Mouse (Mus musculus) embryonic stem cell, embryonic (primary cell): ENCODE results near the gene Tab1.

Experiments used
- CTCF ChIA-PET, 4 experiments: fragments of 300-600 bp in 2 of 4; fragments of 350-600 bp in 2 of 4; sonication (Branson Sonifier 250); formaldehyde crosslinking; loops; one replicate each; lab custom pipeline; 2022; ENCODE audit warnings: inconsistent platforms in 2 of 4; lab: Charles Lee
- POLR2A ChIA-PET, 4 experiments: fragments of 300-600 bp in 2 of 4; fragments of 350-600 bp in 2 of 4; sonication (Branson Sonifier 250); formaldehyde crosslinking; loops; one replicate each; lab custom pipeline; 2022; ENCODE audit warnings: antibody characterized with exemption in 4 of 4, inconsistent platforms in 1 of 4; lab: Charles Lee

The Tab1 gene

DNA sequence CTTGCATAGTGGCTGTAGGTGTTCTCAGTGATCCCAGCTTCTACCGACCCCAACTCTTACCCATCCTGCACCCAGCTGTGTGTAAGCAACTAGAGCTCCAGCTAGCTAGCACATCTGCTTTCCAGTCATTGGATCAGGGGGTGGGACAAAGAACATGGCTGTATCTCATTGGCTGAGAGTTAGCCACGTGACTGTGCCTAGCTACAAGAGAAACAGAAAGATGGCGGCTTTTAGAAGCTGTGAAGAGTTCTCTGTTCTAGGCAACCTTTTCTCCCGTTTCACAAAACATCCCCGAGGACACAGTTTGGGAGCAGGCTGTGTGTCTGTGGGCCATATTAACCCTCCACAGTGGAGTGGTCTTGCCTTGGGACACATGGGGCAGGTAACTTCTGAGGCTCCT lies 17.7 kb upstream of the Tab1 start:
- CTCF ChIA-PET = interaction anchor here in 3 of 4 experiments (0.6 to 3.6 kb wide), 17 partner anchors 8 to 586 kb away, joined by 3 to 23 read pairs (median 4); partner anchors contain the start of genes Mief1 (in 1 of the 3), Syngr1 (in 1 of the 3) and Tab1 (in 1 of the 3)
- POLR2A ChIA-PET = interaction anchor here (0.5 to 33.8 kb wide), 72 partner anchors 8 to 425 kb away, joined by 3 to 1070 read pairs (median 4); partner anchors contain the start of genes Rpl3 (in 4 of the 4), Atf4 (in 3 of the 4), Syngr1 (in 3 of the 4) and Tab1 (in 3 of the 4)

DNA sequence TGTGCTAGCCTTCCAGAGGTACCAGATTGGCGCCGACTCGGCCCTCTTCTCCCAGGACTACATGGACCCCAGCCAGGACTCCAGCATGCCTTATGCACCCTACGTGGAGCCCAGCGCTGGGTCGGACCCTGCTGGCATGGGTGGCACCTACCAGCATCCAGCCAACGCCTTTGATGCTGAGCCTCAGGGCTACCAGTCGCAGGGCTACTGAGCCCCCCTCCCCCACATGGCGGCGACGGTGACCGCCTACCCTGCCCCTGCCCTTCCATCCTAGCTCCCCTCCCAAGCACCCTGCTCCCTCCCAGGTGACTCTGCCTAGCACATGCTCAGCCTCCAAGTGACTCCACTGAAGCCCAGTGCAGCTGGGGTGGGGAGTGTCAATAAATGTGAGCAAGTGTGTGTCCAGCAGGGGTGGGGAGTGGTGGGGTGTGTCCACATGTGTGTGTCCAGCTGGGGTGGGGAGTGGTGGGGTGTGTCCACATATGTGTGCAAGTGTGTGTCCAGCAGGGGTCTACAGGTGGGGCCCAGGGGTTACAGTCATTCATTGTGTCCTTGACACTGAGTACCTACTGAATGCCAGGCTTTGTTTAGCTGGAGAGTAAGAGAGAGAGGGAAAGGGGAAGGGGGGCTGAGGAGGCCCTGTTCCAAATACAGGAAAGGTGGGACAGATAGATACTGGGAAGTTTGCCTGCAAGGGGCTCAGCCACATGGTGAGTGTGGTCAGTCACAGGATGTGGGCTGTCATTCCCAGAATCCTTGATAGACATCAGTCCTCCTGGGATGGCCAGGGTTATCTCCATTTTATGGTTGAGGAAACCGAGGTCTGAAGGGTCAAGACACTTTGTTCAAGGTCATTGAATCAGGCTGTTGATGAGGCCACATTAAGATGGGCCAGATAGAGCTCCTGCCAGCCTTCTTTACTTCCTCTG lies 16.8 kb upstream of the Tab1 start:
- ChIA-PET CTCF (interaction anchor here in 3 of 4 experiments (0.6 to 3.6 kb wide), 12 partner anchors 8 to 264 kb away, joined by 3 to 23 read pairs (median 4); partner anchors contain the start of genes Mief1 (in 1 of the 3), Syngr1 (in 1 of the 3) and Tab1 (in 1 of the 3)), POLR2A (interaction anchor here (0.6 to 33.8 kb wide), 59 partner anchors 9 to 425 kb away, joined by 3 to 1070 read pairs (median 5); partner anchors contain the start of genes Rpl3 (in 4 of the 4), Atf4 (in 3 of the 4), Syngr1 (in 3 of the 4) and Tab1 (in 3 of the 4))

DNA sequence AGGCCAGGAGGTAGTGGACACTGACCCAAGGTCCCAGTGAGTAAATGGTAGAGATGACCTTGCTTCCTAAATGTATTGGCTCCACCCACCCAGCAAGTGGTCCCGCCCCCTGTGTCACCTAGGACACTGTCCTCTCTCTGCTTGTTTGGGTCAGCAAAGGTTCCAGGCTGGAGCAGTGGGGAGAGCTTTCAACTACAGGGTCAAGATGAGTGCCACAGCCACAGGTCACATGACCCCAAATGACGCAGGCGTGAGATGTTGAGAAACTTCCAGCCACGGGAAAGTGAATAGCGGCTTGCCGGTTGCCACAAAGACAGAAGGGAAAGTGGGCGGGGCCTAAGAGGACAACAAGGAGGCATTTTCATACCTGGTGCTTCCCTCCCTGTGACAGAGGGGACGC lies 15.8 kb upstream of the Tab1 start:
- ChIA-PET CTCF (interaction anchor here in 3 of 4 experiments (0.6 to 3.6 kb wide), 5 partner anchors 8 to 79 kb away, joined by 3 to 23 read pairs (median 3); no protein-coding TSS in a partner anchor), POLR2A (interaction anchor here in 3 of 4 experiments (0.5 to 33.8 kb wide), 35 partner anchors 8 to 594 kb away, joined by 3 to 1070 read pairs (median 5); partner anchors contain the start of genes Tab1 (in 3 of the 3), Atf4 (in 2 of the 3), Rpl3 (in 2 of the 3) and Syngr1 (in 2 of the 3))

DNA sequence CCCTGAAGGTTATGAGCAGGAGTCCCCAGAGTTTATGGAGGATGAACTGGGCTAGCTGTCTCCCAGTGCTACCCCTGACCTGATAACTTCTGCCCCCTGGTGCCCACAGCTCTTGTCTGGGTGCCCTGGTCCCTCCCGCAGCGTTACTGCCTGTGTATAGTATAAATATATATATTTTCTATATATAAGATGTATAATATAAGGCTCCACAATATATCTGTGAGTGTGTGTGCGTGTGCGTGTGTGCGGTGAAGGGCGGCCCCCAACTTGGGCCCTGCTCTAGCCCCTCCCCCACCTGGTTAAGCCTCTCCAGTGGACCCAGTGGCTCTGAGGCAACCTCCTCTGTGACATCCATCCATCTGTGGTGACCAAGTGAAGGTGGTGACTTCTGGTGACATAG lies 13.9 kb upstream of the Tab1 start:
- ChIA-PET POLR2A (interaction anchor here in 3 of 4 experiments (0.6 to 33.8 kb wide), 14 partner anchors 8 to 183 kb away, joined by 3 to 1070 read pairs (median 6); partner anchors contain the start of genes Atf4 (in 2 of the 3), Tab1 (in 2 of the 3), Rpl3 (in 1 of the 3) and Syngr1 (in 1 of the 3)), CTCF (interaction anchor here in 2 of 4 experiments (0.5 to 1.4 kb wide), 4 partner anchors 10 to 30 kb away, joined by 3 to 5 read pairs (median 4); no protein-coding TSS in a partner anchor)

DNA sequence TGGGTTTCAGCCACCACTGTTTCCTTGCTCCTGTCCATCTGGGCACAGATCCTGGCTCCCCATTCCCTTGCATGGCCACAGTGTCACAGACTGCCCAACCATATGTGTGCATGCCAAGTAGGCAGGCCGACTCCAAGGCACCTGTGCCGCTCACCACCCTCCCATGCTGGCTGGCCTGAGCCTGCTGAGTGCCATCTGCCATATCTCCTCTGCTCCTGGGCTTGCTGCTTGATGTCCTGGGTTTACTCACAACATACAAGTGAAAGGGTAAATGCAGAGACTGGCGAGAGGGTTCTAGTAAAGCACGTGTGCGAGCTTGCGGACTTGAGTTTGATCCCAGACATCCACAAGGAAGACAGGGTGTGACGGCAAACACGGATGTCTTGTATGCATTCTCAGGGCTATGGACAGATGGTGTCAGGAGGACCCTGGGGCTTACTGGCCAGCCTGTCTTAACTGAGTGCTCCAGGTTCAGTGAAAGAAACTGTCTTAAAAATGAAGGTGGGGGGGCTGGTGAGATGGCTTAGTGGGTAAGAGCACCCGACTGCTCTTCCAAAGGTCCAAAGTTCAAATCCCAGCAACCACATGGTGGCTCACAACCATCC lies 11.1 kb upstream of the Tab1 start:
- POLR2A ChIA-PET = interaction anchor here (0.6 to 28.4 kb wide), 22 partner anchors 9 to 589 kb away, joined by 3 to 869 read pairs (median 7); partner anchors contain the start of genes Tab1 (in 2 of the 4), Atf4 (in 1 of the 4), Rpl3 (in 1 of the 4) and Syngr1 (in 1 of the 4)

DNA sequence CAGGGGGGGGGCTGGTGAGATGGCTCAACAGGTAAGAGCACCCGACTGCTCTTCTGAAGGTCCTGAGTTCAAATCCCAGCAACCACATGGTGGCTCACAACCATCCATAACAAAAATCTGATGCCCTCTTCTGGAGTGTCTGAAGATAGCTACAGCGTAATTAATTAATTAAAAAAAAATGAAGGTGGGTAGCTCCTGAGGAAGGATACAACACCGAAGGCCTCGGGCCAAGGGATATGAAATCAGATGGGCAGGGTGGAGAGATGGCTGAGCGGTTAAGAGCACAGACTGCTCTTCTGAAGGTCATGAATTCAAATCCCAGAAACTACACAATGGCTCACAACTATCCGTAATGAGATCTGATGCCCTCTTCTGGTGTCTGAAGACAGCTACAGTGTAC lies 10.5 kb upstream of the Tab1 start:
- CTCF ChIA-PET = interaction anchor here (0.6 to 3.4 kb wide), 10 partner anchors 9 to 1623 kb away, joined by 3 to 11 read pairs (median 4); partner anchors contain the start of genes Tab1 (in 2 of the 4) and Rangap1 (in 1 of the 4)
- POLR2A ChIA-PET = interaction anchor here (0.6 to 28.4 kb wide), 38 partner anchors 6 to 588 kb away, joined by 3 to 869 read pairs (median 4); partner anchors contain the start of genes Syngr1 (in 2 of the 4), Tab1 (in 2 of the 4), Atf4 (in 1 of the 4) and Rpl3 (in 1 of the 4)

More for the DNA sequence above, 11.1 kb upstream of the Tab1 start:
- CTCF ChIA-PET = interaction anchor here in 3 of 4 experiments (0.6 to 3.4 kb wide), 6 partner anchors 9 to 382 kb away, joined by 3 to 11 read pairs (median 4); partner anchors contain the start of gene Tab1 (in 1 of the 3)

DNA sequence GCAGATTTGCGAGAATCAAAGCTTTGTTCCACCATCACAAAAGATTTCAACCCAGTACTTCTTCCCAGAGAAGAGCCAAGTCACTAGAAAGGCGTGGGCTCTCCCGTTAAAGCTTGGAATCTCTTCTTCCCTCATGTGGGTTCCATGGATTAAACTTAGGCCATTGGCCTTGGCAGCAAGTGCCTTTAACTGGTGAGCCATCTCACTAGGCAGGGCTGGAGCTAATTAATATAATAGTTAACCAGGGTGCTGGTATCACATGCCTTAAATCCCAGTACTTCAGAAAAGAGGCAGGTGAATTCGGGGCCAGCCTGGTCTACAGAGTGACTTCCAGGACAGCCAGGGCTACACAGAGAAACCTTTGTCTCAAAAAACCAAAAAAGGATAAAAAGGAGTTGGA lies 8.3 kb upstream of the Tab1 start:
- CTCF ChIA-PET = interaction anchor here in 2 of 4 experiments (0.6 to 3.4 kb wide), 5 partner anchors 7 to 92 kb away, joined by 3 to 11 read pairs (median 3); no protein-coding TSS in a partner anchor
- POLR2A ChIA-PET = interaction anchor here in 3 of 4 experiments (0.6 to 28.4 kb wide), 27 partner anchors 8 to 278 kb away, joined by 3 to 869 read pairs (median 5); partner anchors contain the start of genes Atf4 (in 2 of the 3), Syngr1 (in 2 of the 3), Tab1 (in 2 of the 3) and Mief1 (in 1 of the 3)

DNA sequence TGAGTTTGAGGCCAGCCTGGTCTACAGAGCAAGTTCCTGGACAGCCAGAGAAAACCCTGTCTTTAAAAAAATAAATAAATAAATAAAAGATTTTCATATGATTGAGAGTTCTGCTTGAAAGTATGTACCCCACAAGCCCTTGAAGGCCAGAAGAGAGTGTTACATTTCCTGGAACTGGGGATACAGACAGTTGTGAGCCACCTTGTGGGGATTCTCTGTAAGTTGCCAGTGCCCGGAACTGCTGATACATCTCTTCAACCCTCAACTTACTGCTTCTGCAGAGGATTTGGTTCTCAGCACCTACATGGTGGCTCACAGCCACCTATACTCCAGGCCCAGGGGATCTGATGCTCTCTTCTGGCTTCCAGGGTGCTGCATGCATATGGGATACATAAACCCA lies 5.7 kb upstream of the Tab1 start:
- ChIA-PET POLR2A (interaction anchor here in 3 of 4 experiments (0.6 to 8.0 kb wide), 7 partner anchors 8 to 597 kb away, joined by 3 to 70 read pairs (median 4); partner anchors contain the start of genes Atf4 (in 2 of the 3) and Mief1 (in 1 of the 3)), CTCF (interaction anchor here in 1 of 4 experiments (0.5 kb wide), 1 partner anchor 367 kb away, joined by 3 read pairs; no protein-coding TSS in a partner anchor)

DNA sequence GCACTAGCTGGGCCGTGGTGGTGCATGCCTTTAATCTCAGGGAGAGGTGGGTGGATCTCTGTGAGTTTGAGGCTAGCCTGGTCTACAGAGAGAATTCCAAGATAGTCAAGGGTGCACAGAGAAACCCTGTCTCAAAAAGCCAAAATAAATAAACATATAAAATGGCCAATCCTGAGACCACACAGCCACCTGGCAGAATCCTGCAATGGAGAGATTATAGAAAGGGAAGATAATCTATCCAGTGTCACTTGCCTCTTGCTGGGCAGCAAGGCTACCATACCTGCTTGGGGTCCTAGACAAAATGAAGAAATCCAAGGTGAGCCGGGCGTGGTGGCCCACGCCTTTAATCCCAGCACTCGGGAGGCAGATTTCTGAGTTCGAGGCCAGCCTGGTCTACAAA lies 2.9 kb upstream of the Tab1 start:
- ChIA-PET CTCF (interaction anchor here in 2 of 4 experiments (1.1 to 1.8 kb wide), 4 partner anchors 11 to 22 kb away, joined by 3 to 5 read pairs (median 4); no protein-coding TSS in a partner anchor), POLR2A (interaction anchor here in 3 of 4 experiments (0.6 to 9.1 kb wide), 19 partner anchors 12 to 130 kb away, joined by 3 to 135 read pairs (median 6); partner anchors contain the start of genes Atf4 (in 2 of the 3), Mief1 (in 1 of the 3) and Syngr1 (in 1 of the 3))

DNA sequence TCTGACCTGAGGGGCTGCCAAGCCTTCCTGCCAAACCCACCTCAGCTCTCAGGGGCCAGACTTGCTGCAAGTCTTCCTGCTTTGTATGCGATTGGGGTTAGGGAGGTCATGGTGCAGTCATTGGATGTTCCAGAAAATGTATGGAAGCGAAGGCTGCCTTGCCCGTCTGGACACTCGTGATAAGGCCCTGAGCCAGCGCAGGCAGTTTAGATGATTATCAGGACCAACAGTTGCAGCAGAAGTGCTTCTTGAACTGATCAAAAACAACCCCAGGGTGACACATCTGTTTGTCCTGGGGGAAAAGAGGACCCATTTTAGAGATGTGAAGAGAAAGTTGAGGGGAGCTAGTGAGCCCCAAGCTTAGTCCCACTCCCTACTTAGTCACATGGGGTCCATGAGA lies 2.2 kb upstream of the Tab1 start:
- ChIA-PET CTCF (interaction anchor here in 2 of 4 experiments (0.5 to 1.6 kb wide), 2 partner anchors 23 to 130 kb away, joined by 4 read pairs; no protein-coding TSS in a partner anchor), POLR2A (interaction anchor here in 3 of 4 experiments (0.6 to 9.1 kb wide), 16 partner anchors 8 to 580 kb away, joined by 3 to 135 read pairs (median 6); partner anchors contain the start of genes Atf4 (in 2 of the 3), Rpl3 (in 1 of the 3) and Syngr1 (in 1 of the 3))

DNA sequence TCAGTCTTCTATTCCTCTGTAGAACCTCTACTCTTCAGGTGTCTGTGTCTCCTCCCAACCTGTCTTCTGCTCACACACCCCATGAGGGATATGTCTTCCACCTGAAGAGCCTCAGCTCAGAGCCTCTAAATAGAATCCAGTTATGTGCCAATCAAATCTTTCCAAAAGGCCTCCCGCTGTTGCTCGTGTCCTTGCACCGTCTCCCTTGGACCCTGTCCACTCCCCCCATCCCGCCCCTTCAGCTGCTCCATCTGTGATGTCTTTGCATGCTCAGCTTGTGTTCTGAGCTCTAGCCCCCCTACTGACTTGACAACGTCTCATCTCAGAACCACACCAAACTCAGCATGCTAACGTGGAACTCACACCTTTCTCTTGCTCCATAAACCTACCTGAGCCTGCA lies 1.5 kb upstream of the Tab1 start:
- CTCF ChIA-PET = interaction anchor here in 2 of 4 experiments (0.6 to 1.7 kb wide), 2 partner anchors 11 to 40 kb away, joined by 4 to 7 read pairs; no protein-coding TSS in a partner anchor
- POLR2A ChIA-PET = interaction anchor here in 3 of 4 experiments (0.6 to 9.1 kb wide), 18 partner anchors 9 to 125 kb away, joined by 3 to 135 read pairs (median 10); partner anchors contain the start of genes Atf4 (in 2 of the 3), Rpl3 (in 1 of the 3) and Syngr1 (in 1 of the 3)

DNA sequence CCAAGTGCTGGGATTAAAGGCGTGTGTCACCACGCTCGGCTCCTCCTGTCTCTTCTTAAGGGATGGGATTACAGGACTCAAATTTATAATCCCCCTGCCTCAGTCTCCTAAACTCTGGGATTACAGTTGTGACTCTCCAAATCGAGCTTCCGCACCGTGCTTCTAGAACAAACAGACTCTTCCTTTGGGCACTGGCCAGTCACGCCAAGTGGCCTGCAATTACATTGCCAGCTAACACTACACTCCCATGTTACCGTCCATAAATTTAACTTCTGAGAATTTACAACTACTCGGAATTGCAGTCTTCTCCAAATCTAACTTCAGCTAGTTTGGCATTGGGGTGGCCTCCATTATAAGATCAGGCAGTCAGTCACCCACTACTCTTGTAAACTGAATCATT lies 475 bp upstream of the Tab1 start:
- ChIA-PET CTCF (interaction anchor here (0.5 to 1.8 kb wide), 20 partner anchors 10 to 203 kb away, joined by 3 to 14 read pairs (median 4); partner anchors contain the start of gene Mief1 (in 1 of the 4)), POLR2A (interaction anchor here (0.6 to 9.1 kb wide), 57 partner anchors 8 to 1336 kb away, joined by 3 to 135 read pairs (median 4); partner anchors contain the start of genes Atf4 (in 3 of the 4), Syngr1 (in 2 of the 4), Ddx17 (in 1 of the 4) and Mgat3 (in 1 of the 4))

DNA sequence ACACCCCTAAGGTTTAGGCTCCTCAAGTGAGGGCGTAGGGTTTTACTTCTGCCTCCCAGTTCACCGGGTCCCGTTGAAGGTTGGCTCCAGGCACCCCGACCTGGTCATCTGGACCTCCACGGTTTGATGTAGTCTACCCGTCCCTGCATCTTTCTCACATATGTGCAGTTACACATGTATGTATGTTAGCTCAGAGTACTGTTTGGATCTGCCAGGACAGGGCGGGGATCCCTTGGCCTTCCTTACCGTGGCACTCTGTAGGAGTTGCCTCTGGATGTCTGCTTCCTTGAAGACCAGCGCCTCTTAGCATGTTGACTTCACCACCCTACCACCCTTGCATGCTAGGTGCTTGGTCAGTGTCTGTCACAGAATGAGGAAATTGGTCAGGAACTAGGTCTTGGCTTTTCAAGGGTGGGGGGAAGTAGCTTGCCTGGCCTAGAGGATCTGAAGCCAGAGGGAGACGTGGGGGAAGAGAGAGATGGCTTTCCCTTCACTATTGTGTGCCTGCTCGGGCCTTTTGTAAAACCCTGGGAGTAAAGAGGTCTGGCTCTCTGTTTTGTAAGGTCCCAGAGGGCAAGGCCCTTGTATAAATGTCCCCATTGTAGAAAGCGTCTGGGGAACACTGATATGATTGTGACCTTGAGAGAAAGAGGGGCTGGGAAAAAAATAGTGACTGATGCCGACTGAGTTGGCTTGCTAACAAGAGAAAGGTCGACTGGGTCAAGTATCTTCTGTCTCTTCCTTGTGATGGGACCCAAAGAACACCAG lies 939 bp downstream of the Tab1 start:
- ChIA-PET POLR2A (interaction anchor here in 3 of 4 experiments (0.6 to 9.1 kb wide), 60 partner anchors 8 to 1466 kb away, joined by 3 to 135 read pairs (median 5); partner anchors contain the start of genes Atf4 (in 3 of the 3), Mgat3 (in 2 of the 3), Mief1 (in 2 of the 3) and Pdgfb (in 1 of the 3)), CTCF (interaction anchor here (0.6 to 1.8 kb wide), 12 partner anchors 9 to 127 kb away, joined by 3 to 12 read pairs (median 4); no protein-coding TSS in a partner anchor)

DNA sequence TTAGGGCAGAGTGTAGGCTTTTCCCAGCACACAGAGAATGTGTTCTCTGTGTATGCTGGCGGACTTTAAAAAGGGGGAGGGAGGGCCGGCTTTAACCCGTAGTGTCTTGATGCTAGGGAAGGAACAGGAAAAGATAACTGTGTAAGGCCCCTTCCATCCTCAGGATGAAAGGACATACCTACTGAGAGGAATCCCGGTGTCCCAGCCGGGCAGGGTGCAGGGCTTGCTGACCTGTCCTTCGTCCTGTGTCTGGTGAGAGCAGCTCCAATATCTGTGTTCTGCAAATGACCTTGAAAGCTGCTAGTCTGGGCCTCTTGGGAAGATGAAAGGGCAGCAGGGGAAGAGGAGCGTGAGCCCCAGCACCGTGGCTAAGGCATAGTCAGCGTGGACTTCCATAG lies 1.5 kb downstream of the Tab1 start:
- ChIA-PET POLR2A (interaction anchor here in 3 of 4 experiments (0.5 to 9.1 kb wide), 25 partner anchors 8 to 1498 kb away, joined by 3 to 135 read pairs (median 7); partner anchors contain the start of genes Atf4 (in 2 of the 3), Mief1 (in 1 of the 3), Rpl3 (in 1 of the 3) and Syngr1 (in 1 of the 3)), CTCF (interaction anchor here in 1 of 4 experiments (0.6 kb wide), 1 partner anchor 126 kb away, joined by 5 read pairs; no protein-coding TSS in a partner anchor)
